Mouse (Mus musculus) brain, embryonic 14.5 days (tissue): ENCODE measurements around the gene Kcnk16.

Experiments
- CTCF ChIP-seq: fragments of 200-500 bp; IDR thresholded peaks from 2 replicates; pipeline ENCODE4 v1.5.1; 2012; ENCODE audit warnings: inconsistent platforms, mild to moderate bottlenecking, moderate library complexity, borderline replicate concordance; ENCODE audit not compliant: insufficient read depth, insufficient read length; ENCODE audit errors: extremely low read depth
- POLR2A ChIP-seq: fragments of 200-500 bp; IDR thresholded peaks from 2 replicates; pipeline ENCODE4 v1.6.1; 2012; ENCODE audit warnings: mild to moderate bottlenecking, inconsistent platforms, borderline replicate concordance; ENCODE audit not compliant: poor library complexity, insufficient read depth, insufficient read length, severe bottlenecking; ENCODE audit errors: extremely low read depth

DNA sequence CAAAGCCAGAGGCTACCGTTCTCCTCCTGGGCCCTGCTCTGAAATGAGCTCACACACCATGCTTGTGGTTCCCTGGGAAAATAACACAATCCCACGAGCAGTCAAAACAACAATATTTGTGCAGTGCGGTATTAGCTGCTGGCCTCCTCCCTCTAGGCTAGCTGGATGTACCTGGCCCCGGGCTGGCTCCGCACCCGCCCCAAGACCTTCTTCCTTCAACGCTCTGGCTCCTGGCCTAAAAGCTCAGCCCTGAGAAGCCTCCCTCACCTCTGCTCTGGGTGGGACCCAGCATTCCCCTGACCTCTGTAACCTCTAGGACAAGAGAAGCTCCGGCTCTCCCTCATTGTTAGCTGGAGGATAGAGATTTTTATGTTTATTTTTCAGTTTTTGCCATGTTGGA, 26.5 kb downstream of the Kcnk16 start:
- no peak for TF ChIP-seq CTCF
- no peak for TF ChIP-seq POLR2A
